Mouse (Mus musculus): Measurements from ENCODE around the gene Tmem235. TPM values are rescaled to one million over a fixed set of nuclear protein-coding genes. Genes with fewer than 3 reads are reported as not detected.

Gene Tmem235
- polyA plus RNA-seq, 1 experiment from 2014 or later = not detected

DNA sequence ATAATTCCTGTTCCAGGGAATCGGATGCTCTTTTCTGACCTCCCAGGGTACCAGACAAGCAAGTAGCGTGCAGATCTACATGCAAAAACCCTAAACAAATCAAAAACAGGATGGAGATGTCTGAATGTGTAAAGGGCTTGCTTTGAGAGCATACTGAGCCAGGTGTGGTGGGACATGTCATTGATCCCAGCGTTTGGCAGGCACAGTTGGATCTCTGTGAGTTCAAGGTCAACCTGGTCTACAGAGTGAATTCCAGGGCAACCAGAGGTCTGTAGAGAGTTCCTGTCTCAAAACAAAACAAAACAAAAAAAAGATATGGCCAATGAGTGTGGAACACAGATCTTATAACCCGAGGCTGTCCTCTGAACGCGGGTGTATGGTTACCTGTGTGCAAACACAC lies 37.1 kb upstream of the Tmem235 start:
- Histone ChIP-seq H3K9me3 (ENCODE audit: control insufficient read depth, low read length) (no peaks in the 10 kb centered on the region), H3K36me3 (replicated peaks; ENCODE audit: control insufficient read depth, insufficient read depth) (no peaks in the 10 kb centered on the region), H3K4me1 (replicated peaks; ENCODE audit: control insufficient read depth, insufficient read depth, low read length) (peaks cover 23% of the 10 kb centered on the region), H3K27ac (no peak overlapping the region), H3K4me2 (replicated peaks) (no peak overlapping the region), H3K9ac (no peak overlapping the region), H3K27me3 (ENCODE audit: control insufficient read depth, insufficient read depth, low read length) (no peaks in the 10 kb centered on the region), H3K4me3 (replicated peaks; ENCODE audit: low read length) (no peak overlapping the region)
- DNase-seq (ENCODE audit: low spot score) (no peak), ATAC-seq (ENCODE audit: low FRiP score) (no peak)
- 96% methylated on average over 6 of the region's 6 CpGs for WGBS

DNA sequence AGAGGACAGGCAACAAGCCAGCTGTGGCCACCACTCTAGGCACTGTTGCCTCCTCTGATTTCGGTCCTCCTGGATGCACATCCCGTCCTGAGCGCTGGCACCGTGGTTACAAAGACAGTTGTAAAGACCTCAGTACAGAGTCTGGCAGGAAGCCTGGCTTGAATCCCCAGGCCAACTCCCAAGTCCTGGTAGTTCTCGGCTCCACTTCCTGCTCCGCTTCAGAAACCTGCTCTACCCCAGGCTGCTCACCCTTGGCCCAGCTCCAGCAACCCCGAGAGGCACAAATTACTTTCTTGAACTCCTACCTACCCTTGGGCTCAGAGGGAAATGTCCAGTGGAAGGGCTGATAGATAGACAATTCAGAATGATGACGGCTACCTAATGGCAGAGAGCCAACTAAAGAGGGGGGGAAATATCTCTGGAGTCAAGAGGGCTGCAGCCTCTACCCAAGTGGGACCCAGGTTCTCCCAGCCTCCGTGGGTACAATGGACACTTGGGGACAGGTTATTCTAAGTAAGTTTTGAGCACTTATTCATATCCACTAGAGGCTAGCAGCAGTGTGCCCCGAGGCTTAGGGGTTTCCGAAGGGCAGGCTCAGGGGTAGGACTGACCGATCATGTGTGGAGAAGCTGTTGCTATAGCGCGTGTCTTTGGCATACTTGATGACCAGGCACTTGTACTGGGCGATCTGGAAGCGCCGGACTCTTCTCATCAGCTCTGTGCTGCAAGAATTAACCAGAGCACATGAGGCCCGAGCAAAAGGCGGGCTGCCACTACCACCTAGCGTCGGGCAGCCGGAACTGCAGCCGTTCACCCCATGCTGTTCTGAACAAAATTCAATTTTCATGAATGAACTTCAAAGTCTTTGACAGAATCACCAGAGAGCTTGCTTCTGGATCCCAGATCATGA lies 36.2 kb upstream of the Tmem235 start:
- no peaks in the 10 kb centered on the region for H3K36me3 ChIP-seq (replicated peaks; ENCODE audit: control insufficient read depth, insufficient read depth)
- DNase-seq (ENCODE audit: low spot score) = peak; percentile 89
- H3K9ac ChIP-seq = peak overlapping the region; percentile 11; the same call in 1 of the 2 replicates
- no peaks in the 10 kb centered on the region for H3K27me3 ChIP-seq (ENCODE audit: control insufficient read depth, insufficient read depth, low read length)
- no peak overlapping the region for H3K27ac ChIP-seq
- peak; percentile 76 for ATAC-seq (ENCODE audit: low FRiP score)
- H3K4me2 ChIP-seq (replicated peaks) = peak overlapping the region; percentile 67
- WGBS = 18% methylated on average over 23 of the region's 23 CpGs
- no peaks in the 10 kb centered on the region for H3K9me3 ChIP-seq (ENCODE audit: control insufficient read depth, low read length)
- H3K4me3 ChIP-seq (replicated peaks; ENCODE audit: low read length) = peak overlapping the region; percentile 35
- peaks cover 29% of the 10 kb centered on the region for H3K4me1 ChIP-seq (replicated peaks; ENCODE audit: control insufficient read depth, insufficient read depth, low read length)

DNA sequence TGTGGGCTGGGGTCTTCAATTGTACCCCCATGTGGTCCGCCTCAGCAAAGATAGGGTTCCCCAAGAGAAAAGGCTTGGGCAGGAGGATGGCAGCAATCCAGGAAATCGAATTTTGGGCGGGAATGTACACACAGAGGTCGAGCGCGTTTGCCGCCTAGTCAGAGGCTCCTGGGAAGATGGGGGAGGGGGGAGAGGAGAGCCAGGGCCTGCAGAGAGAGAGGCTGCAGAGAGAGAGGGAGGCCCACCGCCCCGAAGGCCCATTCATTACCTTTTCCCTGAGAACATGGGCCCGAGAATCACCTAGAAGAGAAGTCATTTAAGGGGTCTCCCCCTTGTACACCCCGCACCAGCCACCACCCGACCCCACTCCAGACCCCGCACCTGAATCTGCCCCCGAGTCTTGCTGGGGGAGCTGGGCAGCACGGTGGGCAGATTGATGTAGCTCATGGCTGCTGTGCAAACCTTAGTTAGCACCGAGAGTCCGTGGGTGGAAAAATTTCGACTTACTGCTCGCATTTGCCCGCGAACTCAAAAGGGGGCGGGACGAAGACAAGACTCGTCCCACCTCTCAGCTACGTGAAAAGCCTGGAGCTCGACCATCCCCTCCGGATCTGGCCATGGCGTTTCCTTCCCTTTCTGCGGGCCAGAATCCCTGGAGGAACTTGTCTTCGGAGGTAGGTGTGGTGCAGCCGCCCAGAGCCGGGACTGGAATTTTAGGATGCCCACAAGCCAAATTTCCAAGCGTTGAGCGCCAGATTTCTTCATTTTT lies 35.0 kb upstream of the Tmem235 start, which contains the start of the genes Afmid and Tk1:
Gene Afmid (plus strand): TSS at position 592 of the 769 bp plus-strand sequence.
Gene Tk1 (minus strand): TSS at position 760 of the 769 bp plus-strand sequence.
- peaks cover 31% of the 10 kb centered on the region for H3K4me1 ChIP-seq (replicated peaks; ENCODE audit: control insufficient read depth, insufficient read depth, low read length)
- WGBS = under 1% methylated on average over 34 of the region's 34 CpGs
- peak; percentile 73 for DNase-seq (ENCODE audit: low spot score)
- peak within 1 kb of the TSS; percentile 35 for H3K4me3 ChIP-seq (replicated peaks; ENCODE audit: low read length)
- no peaks in the 10 kb centered on the region for H3K9me3 ChIP-seq (ENCODE audit: control insufficient read depth, low read length)
- no peaks in the 10 kb centered on the region for H3K27me3 ChIP-seq (ENCODE audit: control insufficient read depth, insufficient read depth, low read length)
- ATAC-seq (ENCODE audit: low FRiP score) = 0 out of 2 replicates have a peak, but pooled peaks have one; percentile 46
- H3K36me3 ChIP-seq (replicated peaks; ENCODE audit: control insufficient read depth, insufficient read depth) = no peaks in the 10 kb centered on the region
- H3K4me2 ChIP-seq (replicated peaks) = peak within 1 kb of the TSS; percentile 67
- peak within 1 kb of the TSS; percentile 60; the same call in 1 of the 2 replicates for H3K27ac ChIP-seq
- peak within 1 kb of the TSS; percentile 50 for H3K9ac ChIP-seq

DNA sequence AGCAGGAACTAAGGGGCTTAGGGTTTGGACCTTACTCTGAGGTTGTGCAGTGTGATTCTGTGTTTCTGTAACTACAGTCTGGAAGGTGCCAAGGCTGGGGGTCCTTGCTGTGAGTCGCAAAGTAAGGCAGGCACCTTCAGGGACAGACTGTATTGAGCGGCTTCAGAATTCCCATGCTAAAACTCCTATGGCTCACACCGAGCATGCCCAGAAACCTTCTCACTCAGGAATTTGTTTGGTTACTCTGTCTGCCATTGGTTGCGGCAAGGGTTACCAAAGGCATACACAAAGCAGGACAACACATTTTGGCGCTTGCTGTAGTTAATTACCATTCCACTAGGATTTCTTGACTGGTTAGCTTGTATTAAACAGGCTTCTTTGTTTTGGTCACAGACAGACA lies 34.4 kb upstream of the Tmem235 start:
- Histone ChIP-seq H3K9ac (peak overlapping the region; percentile 50), H3K27ac (peak overlapping the region; percentile 60; the same call in 1 of the 2 replicates), H3K4me3 (replicated peaks; ENCODE audit: low read length) (peak overlapping the region; percentile 35), H3K9me3 (ENCODE audit: control insufficient read depth, low read length) (no peaks in the 10 kb centered on the region), H3K36me3 (replicated peaks; ENCODE audit: control insufficient read depth, insufficient read depth) (no peaks in the 10 kb centered on the region), H3K4me2 (replicated peaks) (peak overlapping the region; percentile 67), H3K27me3 (ENCODE audit: control insufficient read depth, insufficient read depth, low read length) (no peaks in the 10 kb centered on the region), H3K4me1 (replicated peaks; ENCODE audit: control insufficient read depth, insufficient read depth, low read length) (peaks cover 31% of the 10 kb centered on the region)
- ATAC-seq (ENCODE audit: low FRiP score) = no peak
- 10% methylated on average over 5 of the region's 5 CpGs for WGBS
- peak; percentile 37 for DNase-seq (ENCODE audit: low spot score)

DNA sequence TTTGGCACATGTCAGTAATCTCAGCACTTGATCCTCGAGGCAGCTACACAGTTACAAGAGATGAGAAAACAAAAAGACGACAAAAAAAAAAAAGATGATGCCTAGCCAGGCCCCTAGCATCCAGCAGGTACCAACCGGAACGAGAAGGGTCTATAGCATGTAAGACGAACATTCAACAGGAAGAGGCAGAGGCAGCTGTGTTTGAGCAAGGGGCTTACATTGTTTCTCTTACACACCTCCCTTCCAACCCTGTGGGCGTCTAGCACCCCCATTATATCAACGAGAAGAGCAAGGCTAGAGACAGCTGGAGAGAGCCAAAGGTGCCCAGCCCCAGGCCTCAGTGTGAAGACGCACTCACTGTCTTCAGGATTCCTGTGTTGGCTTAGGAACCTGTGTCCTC lies 33.6 kb upstream of the Tmem235 start:
- Histone ChIP-seq H3K9ac (no peak overlapping the region), H3K36me3 (replicated peaks; ENCODE audit: control insufficient read depth, insufficient read depth) (no peaks in the 10 kb centered on the region), H3K27ac (no peak overlapping the region), H3K27me3 (ENCODE audit: control insufficient read depth, insufficient read depth, low read length) (no peaks in the 10 kb centered on the region), H3K4me1 (replicated peaks; ENCODE audit: control insufficient read depth, insufficient read depth, low read length) (peaks cover 31% of the 10 kb centered on the region), H3K9me3 (ENCODE audit: control insufficient read depth, low read length) (no peaks in the 10 kb centered on the region), H3K4me2 (replicated peaks) (no peak overlapping the region), H3K4me3 (replicated peaks; ENCODE audit: low read length) (no peak overlapping the region)
- WGBS = 73% methylated on average over 8 of the region's 8 CpGs
- DNase-seq (ENCODE audit: low spot score) (no peak), ATAC-seq (ENCODE audit: low FRiP score) (no peak)

DNA sequence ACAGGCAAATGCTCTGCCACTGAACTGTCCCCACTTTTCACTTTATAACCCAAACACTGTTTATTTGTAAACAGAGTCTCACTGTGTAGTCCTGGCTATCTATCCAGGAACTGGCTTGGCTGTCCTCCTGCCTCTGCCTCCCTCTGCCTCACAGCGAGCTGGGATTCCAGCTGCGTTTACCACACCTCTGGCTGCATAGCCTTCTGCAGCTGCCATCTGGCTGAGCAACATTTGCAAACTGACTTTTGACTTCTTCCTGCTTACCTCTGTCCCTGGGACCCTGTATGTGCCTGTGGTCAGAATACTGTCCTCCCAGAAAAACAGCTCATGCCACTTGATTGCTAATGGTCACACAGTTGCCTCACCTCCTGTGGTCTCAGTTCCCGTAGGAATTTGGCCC lies 33.2 kb upstream of the Tmem235 start:
- Histone ChIP-seq H3K9me3 (ENCODE audit: control insufficient read depth, low read length) (no peaks in the 10 kb centered on the region), H3K9ac (no peak overlapping the region), H3K27me3 (ENCODE audit: control insufficient read depth, insufficient read depth, low read length) (no peaks in the 10 kb centered on the region), H3K36me3 (replicated peaks; ENCODE audit: control insufficient read depth, insufficient read depth) (no peaks in the 10 kb centered on the region), H3K4me1 (replicated peaks; ENCODE audit: control insufficient read depth, insufficient read depth, low read length) (peaks cover 31% of the 10 kb centered on the region), H3K4me2 (replicated peaks) (no peak overlapping the region), H3K27ac (no peak overlapping the region), H3K4me3 (replicated peaks; ENCODE audit: low read length) (no peak overlapping the region)
- 73% methylated on average over 3 of the region's 3 CpGs for WGBS
- no peak for ATAC-seq (ENCODE audit: low FRiP score)
- no peak for DNase-seq (ENCODE audit: low spot score)

DNA sequence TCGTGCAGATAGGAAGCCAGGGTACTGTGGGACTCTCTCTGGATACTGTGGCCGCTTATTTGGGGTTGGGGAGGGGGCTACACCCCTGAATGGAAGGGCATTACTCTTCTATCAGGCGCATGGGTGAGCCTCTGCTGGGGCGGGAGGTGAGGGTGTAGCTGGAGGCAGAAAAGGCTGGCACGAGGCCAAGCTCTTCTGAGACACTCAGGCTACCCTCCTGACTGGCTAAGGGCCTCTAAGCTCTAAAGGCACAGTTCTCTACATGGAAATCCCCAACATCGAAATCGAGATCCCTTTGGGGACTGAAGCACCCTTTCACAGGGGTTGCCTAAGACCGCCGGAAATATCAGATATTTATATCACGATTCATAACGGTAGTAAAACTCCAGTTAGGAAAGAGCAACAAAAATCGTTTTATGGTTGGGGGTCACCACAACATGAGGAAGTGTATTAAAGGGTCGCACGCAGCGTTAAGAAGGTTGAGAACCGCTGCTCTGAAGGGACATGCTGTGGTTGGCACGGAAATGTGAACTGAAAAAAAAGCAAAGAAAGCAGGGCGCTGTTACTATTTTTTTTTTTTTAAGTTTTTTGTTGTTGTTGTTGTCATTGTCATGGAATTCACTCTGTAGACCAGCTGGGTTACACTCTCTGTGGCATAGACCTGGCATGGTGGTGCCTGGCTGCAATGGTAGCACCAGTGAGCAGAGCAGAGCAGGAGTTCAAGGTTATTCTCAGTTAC lies 32.2 kb upstream of the Tmem235 start:
- ATAC-seq (ENCODE audit: low FRiP score) (no peak), DNase-seq (ENCODE audit: low spot score) (no peak)
- 78% methylated on average over 18 of the region's 18 CpGs for WGBS
- Histone ChIP-seq H3K4me3 (replicated peaks; ENCODE audit: low read length) (no peak overlapping the region), H3K27ac (0 out of 2 replicates have a peak overlapping the region, but pooled peaks have one; percentile 15), H3K27me3 (ENCODE audit: control insufficient read depth, insufficient read depth, low read length) (no peaks in the 10 kb centered on the region), H3K9ac (no peak overlapping the region), H3K4me1 (replicated peaks; ENCODE audit: control insufficient read depth, insufficient read depth, low read length) (peaks cover 31% of the 10 kb centered on the region), H3K36me3 (replicated peaks; ENCODE audit: control insufficient read depth, insufficient read depth) (no peaks in the 10 kb centered on the region), H3K9me3 (ENCODE audit: control insufficient read depth, low read length) (no peaks in the 10 kb centered on the region), H3K4me2 (replicated peaks) (no peak overlapping the region)

DNA sequence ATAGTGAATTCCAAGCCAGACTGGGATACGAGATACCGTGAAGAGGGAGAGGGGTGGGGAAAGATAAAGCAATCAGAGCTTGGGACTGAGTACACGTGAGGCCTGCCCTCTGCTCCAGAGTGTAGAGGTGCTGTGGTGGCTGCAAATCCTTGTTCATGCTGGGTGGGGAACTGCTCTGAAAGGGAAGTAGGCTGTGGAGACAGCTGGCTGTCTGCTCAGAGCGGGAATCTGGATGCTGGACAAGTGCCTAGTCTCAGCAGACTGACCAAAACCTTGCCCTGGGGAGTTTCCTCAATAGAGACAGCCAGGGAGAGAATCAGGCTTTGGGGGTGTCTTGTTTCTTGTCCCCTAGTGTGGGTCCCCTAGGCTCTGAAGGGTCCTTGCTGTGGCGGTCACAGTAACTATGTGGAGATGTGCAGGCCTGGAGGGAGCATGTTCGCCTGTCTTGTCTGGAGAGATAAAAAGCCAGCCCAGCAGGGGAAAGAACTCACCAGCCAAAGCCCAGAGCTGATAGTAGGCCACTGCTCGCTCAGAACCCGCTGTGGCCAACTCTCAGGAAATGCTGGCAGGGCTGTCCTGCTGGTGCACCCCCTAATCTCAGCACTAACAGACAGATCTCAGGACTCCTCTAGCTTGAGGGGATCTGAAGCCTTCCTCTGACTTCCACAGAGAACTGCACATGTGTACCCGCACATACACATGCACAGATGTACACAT lies 31.5 kb upstream of the Tmem235 start:
- DNase-seq (ENCODE audit: low spot score) (no peak), ATAC-seq (ENCODE audit: low FRiP score) (no peak)
- no peaks in the 10 kb centered on the region for H3K36me3 ChIP-seq (replicated peaks; ENCODE audit: control insufficient read depth, insufficient read depth)
- 59% methylated on average over 9 of the region's 9 CpGs for WGBS
- H3K4me3 ChIP-seq (replicated peaks; ENCODE audit: low read length) = no peak overlapping the region
- no peaks in the 10 kb centered on the region for H3K9me3 ChIP-seq (ENCODE audit: control insufficient read depth, low read length)
- H3K9ac ChIP-seq = no peak overlapping the region
- no peak overlapping the region for H3K4me2 ChIP-seq (replicated peaks)
- H3K27me3 ChIP-seq (ENCODE audit: control insufficient read depth, insufficient read depth, low read length) = no peaks in the 10 kb centered on the region
- peak overlapping the region; percentile 15; the same call in 1 of the 2 replicates for H3K27ac ChIP-seq
- H3K4me1 ChIP-seq (replicated peaks; ENCODE audit: control insufficient read depth, insufficient read depth, low read length) = peaks cover 29% of the 10 kb centered on the region

Data from hindbrain, embryonic 14.5 days (tissue).